23 mouse cellular contexts compared by ENCODE assay signal in genomic region chr4:133552029-133552428, GRCm38 (mm10). TPM values are rescaled to one million over a fixed set of nuclear protein-coding genes. Genes with fewer than 3 reads are reported as not detected.
"Had no signal": no experiment of that assay in that cellular context is flagged by ENCODE, and none has a peak within 500 bp of the region (broad histone marks: within the 10 kb centered on the region; RNA-seq: fewer than 3 reads in every experiment).

No protein-coding gene starts in this region.

- H3K4me2 ChIP-seq: lung, embryonic 14.5 days; midbrain, embryonic 12.5 days; neural tube, embryonic 13.5 days; neural tube, embryonic 15.5 days had no signal

- DNase-seq: lung, adult 18-20 months; lung, embryonic 14.5 days; lung, postnatal 14 days; lung, postnatal 36 days; midbrain, embryonic 14.5 days; retina, postnatal 1 day; right cerebral cortex, adult 18-20 months; right cerebral cortex, postnatal 25 days; right cerebral cortex, postnatal 4 days; spleen, adult 18-20 months; thymus, adult 18-20 months; thymus, postnatal 14 days; thymus, postnatal 36 days had no signal

- H3K36me3 ChIP-seq: midbrain, embryonic 12.5 days; neural tube, embryonic 13.5 days; neural tube, embryonic 15.5 days had no signal

- H3K27ac ChIP-seq: liver, embryonic 14.5 days; midbrain, embryonic 12.5 days; neural tube, embryonic 13.5 days; neural tube, embryonic 15.5 days had no signal

- H3K27me3 ChIP-seq: neural tube, embryonic 13.5 days; neural tube, embryonic 15.5 days had no signal

- H3K4me1 ChIP-seq: midbrain, embryonic 12.5 days; neural tube, embryonic 13.5 days; neural tube, embryonic 15.5 days had no signal

- H3K4me3 ChIP-seq: megakaryocyte, embryonic 14.5 days; midbrain, embryonic 12.5 days; myocyte; neural tube, embryonic 13.5 days; neural tube, embryonic 15.5 days had no signal

- H3K9me3 ChIP-seq: neural tube, embryonic 13.5 days; neural tube, embryonic 15.5 days had no signal

- ATAC-seq: midbrain, embryonic 16.5 days had no signal

- H3K9ac ChIP-seq: liver, embryonic 14.5 days; lung, embryonic 14.5 days; midbrain, embryonic 12.5 days; neural tube, embryonic 13.5 days; neural tube, embryonic 15.5 days had no signal

RNA-seq across cellular contexts. Expression of gene Nr0b2, which starts 1.1 kb away (rescaled TPM):
- polyA plus RNA-seq: lung, embryonic 14.5 days; macrophage; midbrain, embryonic 12.5 days; midbrain, embryonic 14.5 days; midbrain, embryonic 16.5 days; myocyte; neural tube, embryonic 11.5 days; neural tube, embryonic 13.5 days had no signal

RNA-seq across cellular contexts. Expression of gene Kdf1, which starts 33.3 kb away (rescaled TPM):
- total RNA-seq: megakaryocyte progenitor cell, adult 5-6 weeks had no signal
- polyA plus RNA-seq: macrophage had no signal
